Mouse (Mus musculus) adipocyte (in vitro differentiated cells): ENCODE results near the gene Magohb.
"Not testable (repeated sequence)": the region's sequence is repeated elsewhere in the genome, so short reads cannot be mapped to it uniquely, and the experiment has no call there.

Source experiments
- DNase-seq: peaks from one replicate; pipeline ENCODE4 v3.0.0-alpha.2; 2016; ENCODE audit warnings: low spot score

Magohb gene

GRCm38 (mm10) chr6:131292991-131293788 is at the start of gene Magohb:
Magohb (minus strand) TSS chr6:131293244.
- peak; percentile 73 for DNase-seq

- DNase-seq: no peak
Observed at GRCm38 (mm10) chr6:131340082-131340481, 47.0 kb upstream of the Magohb start.

DNA sequence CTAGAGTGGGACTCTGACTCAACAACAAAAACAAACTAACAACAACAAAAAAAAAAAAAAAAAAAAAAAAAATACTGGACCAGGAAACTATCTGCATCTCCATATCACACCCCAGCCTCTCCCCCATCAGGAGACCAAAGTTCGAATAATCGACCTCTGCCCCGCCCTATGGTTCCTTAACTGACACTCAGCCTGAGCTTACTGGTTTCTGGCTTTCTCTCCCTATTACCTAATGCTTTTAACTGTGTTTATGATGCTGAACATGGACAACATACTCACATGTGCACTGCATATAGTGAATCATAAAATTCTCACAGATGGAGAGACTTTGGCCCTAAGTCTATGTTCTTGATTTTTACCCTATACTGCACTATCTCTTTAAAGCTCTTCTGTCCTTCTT is 46.3 kb upstream of the Magohb start:
- DNase-seq: no peak

- DNase-seq: no peak
Observed at GRCm38 (mm10) chr6:131338787-131339186, 45.7 kb upstream of the Magohb start.

DNA sequence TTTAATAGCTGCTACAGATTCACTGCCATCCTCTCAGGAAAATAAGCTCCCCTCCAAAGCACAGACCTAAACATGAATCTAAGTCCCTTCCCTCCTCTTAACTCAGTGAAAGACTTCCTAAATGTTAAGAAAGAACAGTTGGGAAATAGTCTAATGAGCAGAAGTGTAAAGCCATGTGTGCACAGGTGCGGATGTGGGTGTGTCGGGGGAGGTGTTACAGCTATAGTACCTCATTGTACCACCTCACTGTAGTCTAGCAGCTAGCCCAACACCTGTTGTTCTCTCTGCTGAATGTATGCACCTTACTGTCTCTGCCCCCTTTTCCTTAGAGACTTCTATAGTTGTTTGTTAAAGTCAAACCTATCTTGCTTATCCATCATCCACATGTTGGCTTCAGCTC is 34.0 kb upstream of the Magohb start:
- DNase-seq: no peak

- no peak for DNase-seq
Observed at GRCm38 (mm10) chr6:131321854-131322639, 29.0 kb upstream of the Magohb start.

DNA sequence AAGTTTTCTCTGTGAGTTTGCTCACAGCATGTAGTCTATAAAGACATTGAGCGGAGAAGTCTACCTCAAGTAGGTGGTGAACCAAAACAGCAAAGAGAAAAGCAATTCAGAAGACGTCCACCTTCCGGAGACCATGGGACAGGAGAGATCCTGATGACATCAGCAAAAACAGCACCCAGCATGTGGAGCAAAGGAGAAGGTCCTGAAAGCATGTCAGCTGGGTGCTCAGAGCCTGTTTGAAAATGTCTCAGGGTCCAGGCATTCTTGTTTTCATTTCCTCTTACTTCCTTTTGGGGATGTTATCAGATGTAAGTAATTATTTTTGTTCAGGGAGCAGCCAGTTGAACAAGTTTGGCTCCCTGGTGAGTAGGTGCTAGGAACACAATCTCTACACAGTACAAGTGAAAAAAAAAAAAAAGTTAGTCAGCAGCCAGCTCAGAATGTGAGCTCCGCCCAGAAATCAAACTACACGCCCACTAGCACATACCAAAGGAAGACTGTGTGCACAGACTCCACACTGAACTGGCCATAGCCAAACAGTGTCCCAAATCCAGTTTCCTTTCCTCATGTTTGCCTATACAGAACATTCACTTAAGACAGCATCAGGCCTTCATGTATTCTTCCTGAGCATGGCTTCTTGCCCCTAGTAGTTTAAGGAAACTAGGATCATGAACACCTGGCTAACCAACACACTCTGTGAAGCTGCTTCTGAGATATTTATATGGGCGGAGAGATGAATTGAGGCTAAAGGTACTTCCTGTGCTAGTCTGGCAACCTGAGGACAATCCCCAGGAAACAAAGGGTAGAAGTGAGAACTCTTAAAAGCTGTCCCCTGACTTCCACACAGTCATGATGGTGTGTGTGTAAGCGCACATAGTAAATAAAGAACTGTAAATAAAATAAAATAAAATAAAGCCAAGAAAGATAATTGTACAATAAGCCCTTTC is 23.4 kb upstream of the Magohb start:
- peak; percentile 20 for DNase-seq

DNA sequence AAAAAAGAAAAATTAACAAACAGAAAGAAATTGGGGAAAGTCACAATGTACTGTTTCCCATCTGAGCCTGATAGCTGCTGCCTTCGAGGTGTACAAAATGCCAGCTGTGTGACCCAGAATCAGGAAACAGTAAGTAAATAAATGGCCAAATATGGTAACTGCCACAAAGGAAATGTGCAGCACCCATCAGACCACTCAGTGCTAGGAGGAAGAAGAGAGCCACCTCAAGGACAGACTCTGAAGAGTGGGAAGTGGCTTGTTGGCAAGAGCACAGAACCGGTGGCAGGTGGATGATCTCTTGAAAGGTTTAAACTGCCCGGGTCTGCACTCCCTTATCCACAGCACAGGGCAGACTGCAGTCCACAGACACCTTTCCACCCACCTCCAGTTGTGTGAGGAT is 15.0 kb upstream of the Magohb start:
- DNase-seq: no peak

GRCm38 (mm10) chr6:131304776-131305175 is 11.7 kb upstream of the Magohb start:
- no peak for DNase-seq

GRCm38 (mm10) chr6:131298531-131298930 is 5.5 kb upstream of the Magohb start:
- DNase-seq: no peak

DNA sequence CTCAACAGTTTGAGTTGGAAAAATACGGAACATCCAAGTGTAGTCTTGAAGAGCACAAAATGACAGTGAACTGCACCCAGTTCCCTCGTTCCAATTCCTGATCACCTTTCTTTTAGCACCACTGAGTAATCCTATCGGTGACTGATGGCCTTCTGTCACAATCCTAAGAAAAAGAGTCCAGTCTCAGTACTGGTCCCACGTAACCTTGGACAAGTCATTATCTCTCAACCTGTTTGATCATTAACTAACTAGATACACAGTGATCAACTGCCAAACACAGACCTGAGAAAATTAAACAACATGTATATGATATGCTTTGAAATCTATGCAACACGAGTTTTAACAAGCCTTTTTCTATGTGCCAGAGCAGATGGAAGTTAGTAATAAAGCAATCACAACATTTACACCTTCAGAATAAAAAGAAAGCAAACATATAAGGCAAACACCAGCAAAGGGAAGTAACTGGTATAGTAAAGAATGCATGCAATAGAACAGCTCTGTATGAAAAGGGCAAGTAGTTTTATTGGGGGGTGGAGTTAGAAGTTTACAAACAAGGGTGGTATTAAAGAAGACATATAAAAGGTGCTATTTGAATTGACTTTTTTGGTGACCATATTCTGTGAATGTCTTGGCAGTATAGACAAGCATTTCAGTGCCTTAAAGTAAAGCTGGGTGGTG is 1.5 kb upstream of the Magohb start:
- no peak for DNase-seq

DNA sequence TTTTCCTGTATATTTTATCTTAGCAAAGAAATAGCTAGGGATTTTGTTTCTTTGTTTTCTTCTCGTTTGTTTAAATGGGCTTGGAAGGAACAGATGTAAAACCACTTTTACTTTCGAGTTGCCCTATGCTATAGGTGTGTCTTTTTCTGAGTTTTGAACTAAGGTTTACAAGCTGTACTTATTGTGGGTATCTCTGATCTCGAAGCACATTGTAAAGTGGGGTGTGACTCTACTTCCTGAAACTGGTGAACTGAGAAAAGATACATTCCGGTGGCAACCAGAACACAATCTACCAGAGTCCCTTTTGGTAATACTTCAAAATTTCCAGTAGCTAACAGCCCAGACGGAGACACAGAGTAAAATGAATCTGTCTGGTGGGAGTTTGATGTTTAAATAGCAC is 872 bp upstream of the Magohb start:
- DNase-seq: peak; percentile 14

- peak; percentile 49 for DNase-seq
Observed at GRCm38 (mm10) chr6:131292276-131292990, 611 bp downstream of the Magohb start.

DNA sequence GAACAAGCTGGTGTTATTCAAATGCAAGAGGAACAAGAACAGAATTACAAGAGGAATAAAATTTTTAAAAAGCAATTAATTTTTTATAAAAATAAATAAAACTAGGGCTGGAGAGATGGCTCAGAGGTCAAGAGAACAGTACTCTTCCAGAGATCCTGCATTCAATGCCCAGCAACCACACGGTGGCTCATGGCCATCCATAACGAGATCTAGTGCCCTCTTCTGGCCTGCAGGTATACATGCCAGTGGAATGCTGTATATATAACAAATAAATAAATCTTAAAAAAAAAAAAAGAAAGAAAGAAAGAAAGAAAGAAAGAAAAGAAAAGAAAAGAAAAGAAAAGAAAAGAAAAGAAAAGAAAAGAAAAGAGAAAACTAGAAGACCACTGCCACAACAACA is 2.6 kb downstream of the Magohb start:
- DNase-seq: peak; percentile 81

DNA sequence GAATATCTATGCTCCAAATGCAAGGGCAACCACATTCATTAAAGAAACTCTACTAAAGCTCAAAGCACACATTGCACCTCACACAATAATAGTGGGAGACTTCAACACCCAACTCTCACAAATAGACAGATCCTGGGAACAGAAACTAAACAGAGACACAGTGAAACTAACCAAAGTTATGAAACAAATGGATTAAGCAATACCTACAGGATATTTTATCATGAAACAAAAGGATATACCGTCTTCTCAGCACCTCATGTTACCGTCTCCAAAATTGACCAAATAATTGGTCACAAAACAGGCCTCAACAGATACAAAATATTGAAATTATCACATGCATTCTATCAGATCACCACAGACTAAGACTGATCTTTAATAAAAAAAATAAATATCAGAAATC is 14.9 kb downstream of the Magohb start:
- DNase-seq: not testable (repeated sequence)

- no peak for DNase-seq
Observed at GRCm38 (mm10) chr6:131276659-131277058, 16.4 kb downstream of the Magohb start.

DNA sequence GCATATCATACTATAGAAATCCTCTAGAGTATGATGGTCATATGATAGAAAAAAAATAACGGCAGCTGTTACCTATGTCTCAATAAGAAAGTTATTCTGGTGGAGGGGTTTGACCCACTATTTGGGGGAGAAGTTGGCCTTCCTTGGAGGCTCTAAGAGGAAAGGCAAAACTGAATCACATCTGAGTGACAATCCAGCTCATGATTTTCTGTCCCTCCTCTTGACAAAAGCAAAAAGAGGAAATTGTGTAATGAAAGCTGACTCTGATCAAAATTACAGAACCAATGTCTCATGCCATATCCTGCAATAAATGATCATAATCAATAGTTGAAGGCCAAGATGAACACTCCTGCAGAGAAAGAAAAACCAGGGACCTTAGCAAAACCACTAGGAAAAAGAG is 20.7 kb downstream of the Magohb start:
- DNase-seq: no peak

DNA sequence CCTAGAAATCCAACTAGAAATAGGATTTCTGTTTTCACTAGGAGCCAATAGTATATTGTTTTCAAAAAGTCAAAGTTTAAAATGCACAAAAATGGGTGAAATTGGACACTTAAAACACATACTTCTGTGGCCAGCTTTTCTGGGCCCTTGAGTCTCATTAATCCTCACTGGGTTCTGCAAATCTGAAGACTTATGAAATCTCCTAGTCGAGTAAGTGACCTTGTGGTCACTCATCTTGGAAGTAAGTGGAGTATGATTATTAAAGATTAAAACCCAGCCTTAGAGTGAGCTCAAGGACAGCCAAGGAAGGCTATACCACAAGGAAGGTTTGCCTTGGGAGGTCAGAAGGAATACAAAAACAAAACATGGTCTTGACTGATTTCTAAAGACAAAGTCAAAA is 22.7 kb downstream of the Magohb start:
- DNase-seq: no peak

DNA sequence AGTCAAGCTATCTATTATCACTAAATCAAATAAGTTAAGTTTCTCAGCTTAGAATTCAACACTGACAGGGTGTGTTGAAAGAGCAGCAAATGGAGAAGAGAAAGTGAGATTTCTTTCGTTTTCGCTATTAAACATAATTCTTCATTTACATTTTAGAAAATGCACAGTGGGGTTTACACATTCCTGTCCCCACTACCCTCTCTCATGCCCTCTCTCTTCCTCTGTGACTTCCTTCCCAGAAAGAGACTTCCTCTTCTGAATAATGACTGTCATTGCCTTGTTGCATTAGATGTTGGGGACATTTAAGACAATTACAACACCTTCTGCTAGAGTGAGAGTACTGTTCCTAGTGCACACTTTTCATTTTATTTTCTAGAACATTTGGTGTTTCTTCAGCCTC is 23.4 kb downstream of the Magohb start:
- DNase-seq: no peak

DNA sequence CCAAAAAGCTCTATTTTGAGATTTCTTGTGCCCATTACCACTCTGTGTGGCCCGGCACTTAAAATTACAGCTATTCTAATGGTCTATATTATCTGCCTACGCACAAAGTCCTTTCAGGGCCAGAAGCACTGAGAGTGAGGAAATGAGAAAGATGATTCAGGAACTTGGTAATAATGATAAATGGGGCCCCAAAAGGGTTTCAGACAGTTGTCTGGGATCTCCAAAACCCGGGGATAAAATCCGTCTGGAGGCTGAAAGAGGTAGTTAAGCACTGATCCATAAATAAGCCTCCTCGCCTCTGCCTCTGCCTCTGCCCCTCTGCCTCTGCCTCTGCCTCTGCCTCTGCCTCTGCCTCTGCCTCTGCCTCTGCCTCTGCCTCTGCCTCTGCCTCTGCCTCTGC is 28.9 kb downstream of the Magohb start:
- no peak for DNase-seq

DNA sequence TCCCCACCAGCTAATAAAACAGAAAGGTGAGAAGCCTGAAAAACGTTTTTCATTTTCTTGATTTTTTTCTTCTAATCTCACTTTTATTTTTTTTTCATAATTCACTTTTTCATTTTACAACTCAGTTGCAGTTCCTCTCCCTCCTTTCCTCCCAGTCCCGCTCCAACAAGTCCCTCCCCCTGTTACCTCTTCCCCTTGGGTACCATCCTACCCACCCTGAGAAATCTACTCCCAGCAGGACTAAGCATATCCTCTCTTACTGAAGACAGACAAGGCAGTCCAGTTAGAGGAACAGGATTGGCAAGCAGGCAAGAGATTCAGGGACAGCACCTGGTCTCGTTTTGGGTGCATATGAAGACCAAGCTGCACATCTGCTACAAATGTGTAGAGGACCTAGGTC is 30.3 kb downstream of the Magohb start:
- DNase-seq: no peak
